Mouse (Mus musculus): ENCODE data around the gene Kat5.
A peak's percentile ranks its signal among the peaks of the same experiment; 100 is the strongest.

Gene Kat5

DNA sequence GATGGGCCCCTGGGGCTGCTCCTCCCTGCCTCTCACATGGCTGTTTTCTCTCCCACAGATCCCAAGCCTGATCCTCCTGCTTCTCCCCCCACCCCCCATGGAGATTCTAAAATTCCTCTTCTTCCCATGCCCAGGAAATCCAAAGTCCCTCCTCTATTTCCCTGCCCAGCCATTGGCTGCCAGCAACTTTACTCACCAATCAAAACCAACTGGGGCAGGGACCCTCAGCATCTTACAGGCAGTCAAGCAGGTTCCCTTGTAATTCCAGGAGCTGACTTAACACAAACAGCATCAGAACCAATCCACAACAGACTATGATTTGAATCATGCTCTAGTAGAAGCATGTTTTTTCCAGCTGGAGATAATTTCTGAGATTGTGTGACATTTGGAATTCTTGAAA, 19.9 kb upstream of the Kat5 start:
- DNase-seq (ENCODE audit: low read depth, low spot score): no peak

DNA sequence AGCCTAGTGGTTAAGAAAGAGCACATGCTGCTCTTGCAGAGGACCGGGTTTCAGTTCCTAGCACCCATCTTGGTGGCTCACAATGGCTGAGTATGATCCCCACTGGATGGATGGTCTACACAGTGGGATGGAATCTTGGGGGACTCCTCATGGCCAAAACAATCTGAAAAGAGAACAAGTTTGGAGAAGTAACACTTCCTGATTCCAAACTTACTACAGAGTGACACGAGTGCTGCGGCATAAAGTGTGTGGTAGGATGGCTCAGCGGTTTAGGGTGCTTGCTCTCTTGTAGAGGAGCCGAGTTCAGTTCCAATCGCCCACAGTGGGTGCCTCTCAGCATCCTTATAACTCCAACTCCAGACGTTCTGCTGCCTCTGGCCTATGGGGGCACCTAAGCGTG, 15.3 kb upstream of the Kat5 start:
- DNase-seq (ENCODE audit: low read depth, low spot score): no peak

DNA sequence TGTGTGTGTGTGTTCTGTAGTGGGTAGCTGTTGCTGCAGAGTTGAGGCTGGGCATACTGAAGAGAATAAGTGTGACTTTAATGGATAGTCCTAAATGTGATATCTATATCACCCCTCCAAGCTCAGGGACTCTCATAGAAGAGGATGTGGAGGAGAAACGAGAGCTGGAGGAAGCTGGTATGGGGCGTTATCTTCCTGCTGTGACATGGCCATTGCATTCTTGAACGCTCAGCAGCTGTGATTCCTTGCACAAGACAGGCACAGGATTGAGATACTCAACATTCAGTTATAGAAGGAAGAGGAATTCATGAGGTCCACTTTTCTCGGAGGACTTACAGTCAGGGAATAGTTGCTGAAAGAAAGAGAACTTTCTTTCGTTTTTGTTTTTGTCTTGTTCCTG, 11.8 kb upstream of the Kat5 start:
- DNase-seq (ENCODE audit: low read depth, low spot score): no peak

DNA sequence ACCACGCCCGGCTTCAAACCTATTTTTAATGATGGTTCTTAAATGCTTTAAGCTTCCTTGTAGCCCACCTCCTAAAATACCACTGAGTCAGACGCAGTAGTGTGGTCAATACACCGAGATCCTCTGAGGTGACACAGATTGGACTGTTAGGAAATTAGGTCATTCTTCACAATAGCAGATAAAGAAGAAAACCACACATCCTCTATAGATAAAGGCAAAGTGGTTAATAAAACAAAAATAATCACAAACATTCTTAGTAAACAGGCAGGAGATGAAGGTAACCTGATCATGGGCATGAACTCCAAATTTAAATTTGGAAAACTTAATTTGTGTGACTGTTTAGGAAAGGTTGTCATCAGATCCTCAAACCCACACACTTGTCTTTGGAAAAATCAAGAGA, 10.0 kb upstream of the Kat5 start:
- no peak for DNase-seq (ENCODE audit: low read depth, low spot score)

DNA sequence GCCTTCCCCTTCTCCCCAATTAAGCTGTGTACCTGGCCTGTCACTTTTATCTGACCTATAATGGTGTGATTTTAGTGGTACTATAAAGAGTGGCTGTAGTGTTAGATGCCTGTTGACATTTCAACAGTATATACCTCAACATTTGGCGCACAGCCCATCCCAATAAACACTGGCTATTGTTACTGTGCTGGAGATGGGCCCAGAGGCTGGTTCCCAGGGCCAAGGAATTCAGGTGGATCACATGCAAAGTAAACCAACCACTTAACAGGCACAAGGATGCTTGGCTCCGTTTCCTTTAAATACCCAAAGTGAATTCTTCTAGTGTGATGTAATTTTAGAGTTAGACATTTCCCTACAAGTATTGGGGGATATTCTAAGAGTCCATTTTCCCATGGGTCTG, 4.9 kb upstream of the Kat5 start:
- DNase-seq (ENCODE audit: low read depth, low spot score): no peak

DNA sequence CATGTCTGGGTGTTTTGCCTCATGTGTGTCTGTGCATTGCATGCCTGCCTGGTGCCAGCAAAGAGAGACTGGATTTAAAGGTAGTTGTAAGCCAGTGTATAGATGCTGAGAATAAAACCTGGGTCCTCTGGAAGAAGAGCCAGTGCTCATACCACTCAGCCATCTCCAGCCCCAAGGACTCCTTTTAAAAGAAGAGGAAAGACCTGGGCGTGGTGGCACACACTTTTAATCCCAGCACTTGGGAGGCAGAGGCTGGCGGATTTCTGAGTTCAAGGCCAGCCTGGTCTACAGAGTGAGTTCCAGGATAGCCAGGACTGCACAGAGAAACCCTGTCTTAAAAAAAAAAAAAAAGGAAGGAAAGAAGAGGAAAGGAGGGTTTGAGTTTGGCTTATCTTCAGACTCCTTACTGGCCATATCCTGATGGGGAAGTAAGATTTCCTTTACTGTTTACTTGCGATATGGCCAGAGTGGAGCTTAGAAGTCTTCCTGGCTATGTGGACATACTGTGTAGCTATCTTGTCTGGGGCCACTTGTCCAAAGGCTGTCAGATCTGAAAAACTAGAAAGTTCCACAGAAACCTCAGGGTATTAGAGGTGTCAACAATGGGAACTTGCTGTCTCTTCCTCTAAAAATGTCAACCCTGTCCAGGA, 2.9 kb upstream of the Kat5 start:
- DNase-seq (ENCODE audit: low read depth, low spot score): no peak

DNA sequence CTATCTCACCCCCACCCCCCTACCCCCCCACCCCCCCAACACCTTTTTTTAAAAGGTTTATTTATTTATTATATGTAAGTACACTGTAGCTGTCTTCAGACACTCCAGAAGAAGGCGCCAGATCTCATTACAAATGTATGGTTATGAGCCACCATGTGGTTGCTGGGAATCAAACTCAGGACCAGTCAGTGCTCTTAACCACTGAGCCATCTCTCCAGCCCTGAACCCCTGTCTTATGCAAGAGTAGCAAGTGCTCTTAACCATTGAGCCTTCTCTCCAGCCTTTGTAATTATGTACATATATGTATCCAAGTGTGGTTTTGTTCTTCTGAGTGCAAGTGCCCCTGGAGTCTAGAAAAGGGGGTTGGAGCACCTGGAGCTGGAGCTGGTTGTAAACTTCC, 1.9 kb upstream of the Kat5 start:
- DNase-seq (ENCODE audit: low read depth, low spot score): no peak

DNA sequence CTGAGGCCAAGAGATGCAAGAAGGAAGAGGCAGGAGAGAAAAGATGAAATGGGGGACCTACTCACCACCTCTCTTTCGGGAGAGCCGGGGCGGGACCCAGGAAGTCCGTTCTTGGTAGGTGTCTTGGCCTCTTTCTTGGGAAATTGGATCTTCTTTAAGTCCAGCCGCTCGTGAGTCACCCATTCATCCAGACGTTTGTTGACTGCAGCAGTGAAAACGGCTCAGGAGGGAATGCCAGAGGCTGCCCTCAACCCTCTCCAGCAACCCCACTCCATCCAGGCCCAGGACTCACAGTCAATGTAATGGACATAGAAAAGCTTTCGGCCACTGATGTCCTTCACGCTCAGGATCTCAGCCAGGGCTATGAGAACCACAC, 878 bp downstream of the Kat5 start:
- no peak for DNase-seq (ENCODE audit: low read depth, low spot score)

DNA sequence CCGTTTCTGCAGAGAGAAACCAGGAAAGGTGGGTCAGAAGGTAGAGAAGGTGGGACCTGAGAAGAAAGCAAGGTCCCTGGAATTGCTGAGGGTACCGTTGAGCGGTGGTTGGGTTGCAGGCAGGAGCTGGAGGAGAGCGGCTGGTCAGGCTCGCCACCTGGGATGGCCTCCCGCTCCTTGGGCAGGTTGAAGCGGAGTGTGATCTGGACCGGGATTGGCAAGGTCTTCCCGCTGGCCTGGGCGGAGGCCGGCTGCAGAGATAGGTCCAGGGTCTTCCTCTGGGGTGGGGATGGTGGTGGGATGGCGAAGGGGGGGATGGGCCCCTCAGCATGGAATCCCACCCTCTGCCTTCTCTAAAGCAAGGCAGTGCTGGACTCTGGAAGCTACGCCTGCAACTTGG, 1.3 kb downstream of the Kat5 start:
- DNase-seq (ENCODE audit: low read depth, low spot score): no peak

DNA sequence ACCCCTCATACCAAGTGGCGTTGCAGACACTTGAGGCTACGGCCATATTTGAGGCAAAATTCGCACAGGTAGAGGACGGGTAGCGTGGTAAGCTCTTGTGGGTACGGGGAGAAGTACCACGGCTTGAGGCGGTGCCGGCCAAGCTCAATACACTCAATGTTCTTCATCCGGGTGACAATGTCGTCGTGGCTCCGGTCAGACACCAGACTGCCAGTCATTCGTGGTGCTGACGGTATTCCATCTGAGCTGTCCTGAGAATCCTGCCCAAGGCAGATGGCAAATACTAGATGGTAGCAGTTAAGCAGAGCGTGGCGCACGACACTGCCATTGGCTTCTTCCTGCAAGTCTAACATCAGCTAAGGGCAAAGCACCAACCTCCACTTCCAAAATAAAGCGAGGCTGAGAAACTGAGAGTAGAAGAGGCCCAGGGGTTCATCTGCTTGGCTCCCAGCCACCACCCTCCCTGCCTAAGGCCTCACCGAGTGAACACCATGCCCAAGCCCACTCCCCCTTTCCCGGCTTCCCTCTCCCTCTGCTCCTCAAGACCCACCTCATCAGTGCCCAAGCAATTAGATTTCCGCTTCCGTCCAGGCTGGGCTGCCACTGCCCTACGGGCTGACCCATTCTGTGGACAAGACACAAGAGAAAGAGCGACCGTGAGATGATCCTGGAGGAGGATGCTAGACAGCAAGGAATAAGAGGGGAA, 2.2 kb downstream of the Kat5 start:
- no peak for DNase-seq (ENCODE audit: low read depth, low spot score)

DNA sequence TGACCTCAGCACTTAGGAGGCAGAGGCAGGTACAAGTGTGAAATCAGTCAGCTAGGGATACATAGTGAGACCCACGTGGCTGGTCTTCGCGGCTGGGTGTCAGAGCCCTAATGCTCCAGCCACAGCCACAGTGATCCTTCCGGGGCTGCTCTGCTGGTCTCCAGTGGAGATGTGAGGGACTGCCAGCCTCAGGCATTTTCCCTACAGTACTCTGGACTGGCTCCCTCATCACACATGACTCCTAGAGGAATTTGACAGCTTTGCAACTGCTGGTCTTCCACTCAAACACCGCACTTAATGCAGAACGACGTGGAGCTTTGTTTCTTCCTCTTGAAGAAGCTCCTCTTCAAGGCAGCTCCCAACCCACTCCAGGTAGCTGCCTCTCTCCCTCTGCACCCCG, 3.8 kb downstream of the Kat5 start:
- no peak for DNase-seq (ENCODE audit: low read depth, low spot score)

DNA sequence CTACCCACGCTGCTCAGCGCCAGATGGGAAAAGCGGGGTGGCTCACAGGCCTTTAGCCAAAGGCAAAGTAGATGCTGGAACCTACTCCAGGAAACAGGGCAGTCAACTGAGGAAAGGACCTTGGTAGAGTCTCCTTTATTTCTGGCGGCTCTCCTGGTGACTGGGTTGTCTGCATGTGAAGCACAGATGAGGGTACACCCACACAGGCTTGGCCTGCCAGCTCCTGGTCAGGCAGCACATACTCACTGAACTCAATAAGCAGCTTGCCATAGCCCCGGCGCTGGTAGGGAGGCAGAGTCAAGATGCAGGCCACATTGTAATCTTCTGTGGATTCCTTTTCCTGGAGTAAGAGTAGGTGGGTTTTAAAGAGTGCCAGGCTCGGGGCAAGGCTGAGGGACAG, 4.9 kb downstream of the Kat5 start:
- no peak for DNase-seq (ENCODE audit: low read depth, low spot score)

DNA sequence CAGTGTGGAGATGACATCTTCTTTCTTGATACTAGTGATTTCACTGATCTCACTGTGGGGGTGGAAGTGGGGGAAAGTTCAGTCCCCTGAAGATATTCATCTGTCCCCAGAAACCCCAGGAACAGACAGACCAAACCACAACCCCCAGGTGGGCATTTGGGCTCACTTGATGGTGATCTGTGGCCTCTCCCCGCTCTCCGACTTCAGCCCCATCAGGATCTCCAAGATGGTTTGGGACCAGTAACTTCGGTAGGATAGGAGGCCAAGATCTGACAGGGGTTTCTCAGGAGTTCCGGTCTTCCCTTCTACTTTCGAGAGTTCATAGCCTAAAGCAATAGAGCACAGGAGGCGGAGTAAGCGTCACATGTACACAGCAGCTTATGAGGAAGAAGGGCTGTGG, 6.4 kb downstream of the Kat5 start:
- no peak for DNase-seq (ENCODE audit: low read depth, low spot score)

DNA sequence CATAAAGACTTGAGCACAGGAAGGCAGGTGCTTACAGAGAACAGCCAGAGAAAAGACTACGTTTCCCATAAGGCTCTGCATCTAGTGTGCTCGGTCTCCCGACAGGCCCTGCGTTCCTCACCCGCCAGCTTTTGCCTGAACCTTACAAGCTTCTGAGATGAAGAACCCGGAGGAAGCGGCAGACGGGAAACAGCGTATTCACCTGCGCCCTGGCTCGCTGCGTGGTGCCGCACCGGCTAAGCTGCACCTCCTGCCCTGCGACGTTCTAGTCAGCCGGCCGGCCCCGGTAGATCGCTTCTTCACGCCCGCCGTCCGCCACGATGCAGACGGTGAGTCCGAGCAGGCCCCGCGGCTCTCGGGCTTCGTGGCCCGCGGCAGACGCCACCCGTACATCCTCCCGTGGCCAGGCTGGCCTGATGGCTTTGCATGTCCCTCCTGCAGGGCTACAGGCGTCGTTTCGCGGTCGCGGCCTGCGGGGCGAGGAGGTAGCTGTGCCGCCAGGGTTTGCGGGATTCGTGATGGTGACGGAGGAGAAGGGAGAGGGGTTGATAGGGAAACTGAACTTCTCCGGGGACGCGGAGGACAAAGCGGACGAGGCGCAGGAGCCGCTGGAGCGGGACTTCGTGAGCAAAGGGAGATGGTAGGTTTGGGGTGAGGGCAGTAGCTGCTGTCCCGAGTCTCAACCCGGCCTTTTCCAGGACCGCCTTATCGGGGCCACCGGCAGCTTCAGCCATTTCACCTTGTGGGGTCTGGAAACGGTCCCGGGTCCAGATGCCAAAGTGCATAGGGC, 8.1 kb downstream of the Kat5 start, which contains the start of gene Rnaseh2c:
Rnaseh2c (plus strand) TSS at position 122 of the 790 bp plus-strand sequence.
- DNase-seq (ENCODE audit: low read depth, low spot score): peak; percentile 80

DNA sequence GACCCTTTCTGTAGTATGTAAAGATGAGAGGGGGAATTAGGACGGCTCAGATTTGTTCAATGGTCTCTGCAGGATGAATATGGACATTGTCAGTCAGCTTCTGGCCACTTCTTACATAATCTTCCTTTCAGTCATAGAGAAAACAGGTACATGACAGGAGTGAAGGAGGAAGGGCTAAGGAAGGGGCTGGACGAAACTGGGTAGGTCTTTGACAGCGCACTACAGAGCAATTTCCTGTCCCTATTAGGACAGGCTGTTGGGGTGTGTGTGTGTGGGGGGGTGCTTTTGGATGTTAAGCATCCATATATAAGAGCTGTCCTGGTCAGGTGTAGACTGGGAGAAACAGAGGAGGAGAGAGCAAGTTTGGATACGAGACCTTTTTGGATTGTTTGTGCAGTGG, 10.8 kb downstream of the Kat5 start:
- DNase-seq (ENCODE audit: low read depth, low spot score): no peak

DNA sequence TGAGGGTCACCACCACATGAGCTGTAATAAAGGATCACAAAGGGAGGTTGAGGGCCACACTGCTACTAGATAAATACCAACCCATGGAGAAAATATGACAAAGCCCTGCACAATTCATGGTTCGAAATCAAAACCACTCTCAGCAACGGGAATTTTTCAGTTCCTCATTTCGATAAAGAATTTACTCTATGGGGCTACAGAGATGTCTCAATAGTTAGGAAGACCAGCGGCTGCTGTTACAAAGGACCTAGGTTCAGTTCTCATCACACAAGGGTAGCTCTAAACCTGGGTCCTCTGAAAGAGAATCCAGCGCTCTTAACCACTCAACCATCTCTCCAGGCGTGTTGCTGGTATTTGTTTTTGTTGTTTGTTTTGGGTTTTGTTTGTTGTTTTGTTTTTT, 18.1 kb downstream of the Kat5 start:
- DNase-seq (ENCODE audit: low read depth, low spot score): no peak

DNA sequence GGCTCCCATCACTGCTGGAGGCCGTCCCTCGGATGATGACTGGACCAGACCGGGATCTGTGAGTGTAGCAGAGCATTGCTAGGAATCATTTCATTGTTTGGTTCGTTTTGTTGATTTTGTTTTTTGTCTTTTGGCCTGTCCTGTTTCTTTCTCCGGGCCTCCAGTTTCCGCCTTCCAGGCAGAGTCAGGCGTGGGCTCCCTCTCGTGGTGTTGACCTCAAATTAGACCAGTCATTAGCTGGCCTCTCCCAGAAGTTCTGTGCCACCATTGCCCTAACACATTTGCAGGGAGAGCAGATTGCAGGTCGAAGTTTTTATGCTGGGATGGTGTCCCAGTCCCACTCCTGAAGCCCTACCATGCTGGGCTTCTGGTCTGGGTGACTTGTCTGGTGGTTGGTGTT, 20.9 kb downstream of the Kat5 start:
- no peak for DNase-seq (ENCODE audit: low read depth, low spot score)

DNA sequence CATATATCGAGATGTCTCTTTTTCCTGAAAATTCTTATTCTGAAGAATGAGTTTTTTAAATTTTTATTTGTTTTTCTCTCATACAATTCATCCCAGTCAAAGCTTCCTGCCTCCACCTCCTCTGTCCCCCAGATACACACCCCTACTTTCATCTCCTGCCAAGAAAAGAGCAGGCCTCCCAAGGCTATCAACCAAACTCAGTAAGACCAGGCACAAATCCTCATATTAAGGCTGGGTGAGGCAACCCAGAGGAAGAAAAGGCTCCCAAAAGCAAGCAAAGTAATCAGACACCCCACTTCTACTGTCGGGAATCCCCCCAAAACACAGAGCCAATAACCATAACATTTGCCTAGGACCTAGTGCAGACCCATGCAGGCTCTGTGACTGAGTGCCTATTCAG, 28.0 kb downstream of the Kat5 start:
- no peak for DNase-seq (ENCODE audit: low read depth, low spot score)

DNA sequence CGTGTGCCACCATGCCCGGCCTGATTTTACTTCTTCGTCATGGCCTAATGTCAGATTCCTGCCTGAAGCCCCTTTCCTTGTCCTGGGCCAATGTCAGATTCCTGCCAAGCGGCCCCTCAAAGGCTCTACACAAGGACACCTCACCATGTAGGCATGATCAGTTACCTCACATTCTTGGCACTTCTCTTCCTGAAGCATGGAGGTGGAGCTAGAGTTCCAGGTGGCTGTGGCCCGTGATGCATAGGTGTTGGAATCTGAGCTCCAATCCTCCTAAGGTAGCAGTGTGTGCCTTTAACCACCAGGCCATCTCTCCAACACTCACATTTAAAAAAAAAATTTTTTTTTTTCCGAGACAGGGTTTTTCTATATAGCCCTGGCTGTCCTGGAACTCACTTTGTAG, 29.3 kb downstream of the Kat5 start:
- DNase-seq (ENCODE audit: low read depth, low spot score): no peak

DNA sequence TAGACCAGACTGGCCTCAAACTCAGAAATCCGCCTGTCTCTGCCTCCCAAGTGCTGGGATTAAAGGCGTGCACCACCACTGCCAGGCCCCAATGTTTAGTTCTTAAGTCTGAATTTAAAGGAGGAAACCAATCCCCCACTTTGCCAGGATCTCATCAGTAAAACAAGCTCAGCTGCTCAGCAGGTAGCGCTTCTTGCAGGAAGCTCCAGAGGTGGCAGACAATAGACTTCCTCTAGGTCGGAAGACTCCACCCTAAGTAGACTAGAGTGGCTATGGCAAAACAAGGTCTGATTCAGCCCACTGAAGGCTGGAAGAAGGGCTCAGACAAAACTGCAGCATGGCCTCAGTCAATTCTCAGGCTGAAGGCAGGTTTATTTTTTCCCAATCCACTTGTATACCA, 30.1 kb downstream of the Kat5 start:
- DNase-seq (ENCODE audit: low read depth, low spot score): no peak

DNA sequence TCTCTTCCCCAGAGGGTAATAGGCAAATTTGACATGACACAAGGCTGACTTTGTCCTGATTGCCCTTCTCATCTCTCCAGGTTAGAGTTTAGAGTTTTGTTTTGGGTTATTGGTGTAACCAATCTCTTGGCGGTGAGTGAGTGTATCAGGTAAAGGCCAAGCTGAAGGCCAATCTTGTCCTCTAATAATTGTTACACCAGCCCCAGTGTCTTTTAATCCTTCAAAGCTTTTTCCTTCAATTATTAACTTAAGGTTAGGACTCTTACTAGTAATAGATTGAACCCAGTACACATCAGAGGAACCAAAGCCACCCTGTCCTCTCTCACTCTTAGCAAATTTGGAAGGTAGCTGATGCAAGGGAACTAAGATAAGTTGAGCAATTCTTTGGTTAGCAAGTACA, 34.7 kb downstream of the Kat5 start:
- DNase-seq (ENCODE audit: low read depth, low spot score): no peak

DNA sequence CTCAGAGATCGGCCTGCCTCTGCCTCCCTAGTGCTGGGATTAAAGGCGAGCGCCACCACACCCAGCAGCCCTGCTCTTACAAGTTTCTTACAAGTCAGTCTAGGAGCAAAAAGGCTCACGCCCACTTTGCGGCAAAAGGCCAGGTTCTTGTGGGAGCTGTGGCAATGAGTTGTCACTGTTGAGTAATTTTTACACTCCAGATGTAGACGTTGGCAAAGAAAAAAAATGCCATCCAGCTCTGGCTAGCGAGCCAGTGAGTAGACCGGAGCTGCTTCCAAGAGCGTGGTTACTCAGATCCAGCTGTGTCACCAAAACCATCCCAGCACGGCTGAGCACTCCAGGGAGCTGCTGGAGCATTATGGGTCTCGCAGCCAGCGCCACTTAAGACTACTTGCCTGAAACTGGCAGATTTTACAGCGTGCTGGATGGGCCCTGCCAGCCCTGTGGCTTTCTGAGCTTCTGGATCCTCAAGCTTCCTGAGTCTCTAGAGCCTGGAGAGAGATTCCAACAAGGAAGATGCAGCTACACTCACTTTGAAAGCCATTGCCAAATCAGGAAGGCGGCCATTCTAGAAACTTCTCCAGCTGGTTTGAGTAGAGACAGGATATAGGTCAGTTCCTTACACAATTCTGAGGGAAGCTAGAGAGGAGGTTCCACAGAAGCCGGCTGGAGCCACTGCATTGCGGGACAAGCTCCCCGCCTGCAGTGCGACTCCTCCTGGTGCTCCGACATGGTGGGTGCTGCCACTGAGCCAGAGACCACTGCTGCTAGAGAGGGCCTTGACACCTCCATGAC, 37.5 kb downstream of the Kat5 start:
- DNase-seq (ENCODE audit: low read depth, low spot score): no peak
